Mouse (Mus musculus) adrenal gland, adult 18-20 months (tissue): ENCODE measurements around the gene Henmt1. TPM values are rescaled to one million over a fixed set of nuclear protein-coding genes. Genes with fewer than 3 reads are reported as not detected.

Experiments used
- DNase-seq, 2 experiments: peaks; one replicate each; pipeline ENCODE4 v3.0.0; 2021 to 2022; ENCODE audit warnings: low spot score in 2 of 2
- total RNA-seq, 2 experiments: library from RNA; stranded (reverse); gene quantifications; 1 replicate in 1 of 2; 2 replicates in 1 of 2; pipeline ENCODE4 v1.2.3; 2021

Gene Henmt1
- total RNA-seq, 2 experiments from 2014 or later = not detected

- DNase-seq = peak in 1 of 2 experiments; percentile 7
Measured at GRCm38 (mm10) chr3:108997284-108997683, 57.6 kb downstream of the Henmt1 start.

DNA sequence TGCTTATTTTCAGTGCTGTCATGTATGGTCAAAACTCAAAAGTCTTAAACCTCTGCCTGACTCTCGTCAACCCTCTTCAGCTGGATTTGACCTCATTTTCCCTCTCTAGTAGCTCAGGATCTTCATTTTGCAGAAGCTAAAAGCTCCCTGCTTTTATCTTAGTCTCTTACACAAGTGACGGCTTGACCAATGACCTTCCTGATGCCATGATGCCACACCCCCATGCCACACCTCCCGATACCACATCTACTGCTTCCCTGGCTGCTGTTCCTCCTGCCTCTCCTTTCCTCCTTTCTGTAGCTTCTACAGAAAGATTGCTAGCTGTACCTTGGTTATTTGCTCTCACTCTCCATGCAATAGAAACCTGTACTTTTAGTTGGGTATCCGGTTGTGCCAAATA is 58.1 kb downstream of the Henmt1 start:
- no peak for DNase-seq

- no peak for DNase-seq
Measured at GRCm38 (mm10) chr3:108999173-108999572, 59.5 kb downstream of the Henmt1 start.

DNA sequence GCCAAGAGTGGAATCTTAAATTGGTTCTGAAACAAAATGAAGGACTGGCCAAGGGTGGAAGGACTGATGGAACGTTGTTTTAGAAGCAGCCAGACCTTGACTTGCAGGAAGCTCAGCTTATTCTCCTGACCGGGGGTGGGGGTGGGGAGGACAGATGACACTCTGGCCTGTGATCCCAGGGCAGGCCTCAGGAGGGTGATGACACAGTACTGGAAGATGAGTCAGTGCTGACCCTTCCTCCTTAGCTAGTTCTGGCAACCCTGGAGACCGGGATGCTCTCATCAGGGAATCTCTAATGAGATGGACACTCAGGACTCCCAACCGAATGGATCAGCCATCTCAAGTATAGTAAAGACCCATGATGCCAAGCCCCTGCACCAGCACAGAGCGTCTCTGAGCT is 66.1 kb downstream of the Henmt1 start:
- no peak for DNase-seq

DNA sequence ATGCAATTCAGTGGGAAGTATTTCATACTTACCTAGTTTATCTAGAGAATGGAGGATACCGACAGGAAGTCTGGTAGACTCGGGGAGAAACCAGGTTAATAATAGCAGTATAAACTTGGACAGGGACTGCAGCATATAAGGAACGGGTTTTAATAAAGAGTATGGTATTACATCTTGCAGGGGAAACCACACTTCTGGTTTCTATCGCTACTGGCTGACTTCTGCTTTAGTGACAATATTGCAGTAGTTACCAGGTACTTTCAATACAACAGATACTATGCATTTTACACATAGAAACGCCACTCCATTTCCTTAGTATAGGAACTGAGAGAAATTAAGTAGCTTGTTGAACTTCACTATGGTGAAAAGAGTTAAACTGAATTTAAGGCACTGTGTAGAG is 68.5 kb downstream of the Henmt1 start:
- DNase-seq = no peak

Other genes starting within 250 kb of the Henmt1 start
- gene Gpsm2, start 217.6 kb upstream of the Henmt1 start, total RNA-seq = 1 to 10 TPM; 1.1 to 2.8 TPM
- gene Aknad1, start 200.2 kb upstream of the Henmt1 start, total RNA-seq = not detected
- 10 to 100 TPM; 42.0 to 74.7 TPM for gene Stxbp3, start 99.3 kb upstream of the Henmt1 start, total RNA-seq
- under 1 TPM; 0.43 to 0.74 TPM for gene Fndc7, start 49.9 kb upstream of the Henmt1 start, total RNA-seq
- gene Prpf38b, start 28.1 kb upstream of the Henmt1 start, total RNA-seq = 10 to 100 TPM; 56.6 to 73.2 TPM
- gene Gm9857, start 572 bp downstream of the Henmt1 start, total RNA-seq = not detected
- 1 to 10 TPM; 5.0 to 7.9 TPM for gene Fam102b, start 87.7 kb downstream of the Henmt1 start, total RNA-seq
- gene Slc25a54, start 140.6 kb downstream of the Henmt1 start, total RNA-seq = not detected
- 10 to 100 TPM; 46.3 to 76.4 TPM for gene Slc25a24, start 183.3 kb downstream of the Henmt1 start, total RNA-seq